ENCODE assay signal across 17 mouse cellular contexts in the genomic region with DNA sequence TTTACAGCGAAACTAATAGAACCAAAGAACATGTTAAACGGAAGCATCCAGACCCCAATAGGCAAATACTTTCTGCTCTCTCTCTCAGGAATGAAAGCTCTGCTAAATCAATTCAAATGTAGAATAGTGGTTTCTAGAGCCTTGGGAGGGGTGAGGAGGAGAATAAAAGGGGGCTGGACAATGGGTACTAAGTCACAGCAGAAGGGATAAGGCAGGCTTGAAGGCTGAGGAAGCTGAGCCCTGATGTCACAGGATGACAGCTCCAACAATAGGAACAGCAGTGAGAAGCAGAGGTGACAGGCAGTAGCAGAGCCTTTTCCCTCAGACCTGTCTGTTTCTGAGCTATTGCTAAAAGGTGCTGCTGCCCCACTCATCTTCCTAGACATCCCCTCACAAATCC. TPM values are rescaled to one million over a fixed set of nuclear protein-coding genes. Genes with fewer than 3 reads are reported as not detected.
"Had no signal": no experiment of that assay in that cellular context is flagged by ENCODE, and none has a peak within 500 bp of the region (broad histone marks: within the 10 kb centered on the region; RNA-seq: fewer than 3 reads in every experiment).

No protein-coding gene starts in this region.

- H3K9me3 ChIP-seq: limb, embryonic 12.5 days; liver, embryonic 13.5 days; lung, embryonic 15.5 days; neural tube, embryonic 12.5 days had no signal

- H3K4me1 ChIP-seq: limb, embryonic 12.5 days; liver, embryonic 13.5 days; megakaryocyte, embryonic 14.5 days; neural tube, embryonic 12.5 days had no signal

- H3K27me3 ChIP-seq: limb, embryonic 12.5 days; liver, embryonic 13.5 days; lung, embryonic 15.5 days; megakaryocyte, embryonic 14.5 days; neural tube, embryonic 12.5 days had no signal

- H3K9ac ChIP-seq: limb, embryonic 12.5 days; liver, embryonic 13.5 days; liver, postnatal 0 days; lung, embryonic 15.5 days; neural tube, embryonic 12.5 days had no signal

- H3K4me2 ChIP-seq: limb, embryonic 12.5 days; liver, embryonic 13.5 days; lung, embryonic 15.5 days; neural tube, embryonic 12.5 days had no signal

- H3K4me3 ChIP-seq: limb, embryonic 12.5 days; liver, embryonic 13.5 days; lung, embryonic 15.5 days; megakaryocyte, embryonic 14.5 days; neural tube, embryonic 12.5 days had no signal

- H3K36me3 ChIP-seq: limb, embryonic 12.5 days; liver, embryonic 13.5 days; lung, embryonic 15.5 days; neural tube, embryonic 12.5 days had no signal

- ATAC-seq: liver, postnatal 0 days had no signal

- H3K27ac ChIP-seq: kidney, postnatal 0 days; limb, embryonic 12.5 days; liver, embryonic 13.5 days; lung, embryonic 15.5 days; macrophage; neural tube, embryonic 12.5 days; stomach, postnatal 0 days had no signal

- DNase-seq: kidney, adult 11 months; kidney, adult 9 months; kidney, postnatal 36 days; layer of hippocampus, adult 9-11 months; layer of hippocampus, postnatal 36 days; liver; liver, embryonic 13.5 days; liver, postnatal 0 days; lung, postnatal 14 days; thymus, postnatal 4 days had no signal

RNA-seq across cellular contexts. Expression of a gene that starts 41.8 kb away (rescaled TPM):
- polyA plus RNA-seq: macrophage had no signal
